Mouse (Mus musculus) left cerebral cortex, adult 2 months (tissue): ENCODE results near the gene Sfxn5. TPM values are rescaled to one million over a fixed set of nuclear protein-coding genes. Genes with fewer than 3 reads are reported as not detected.
A peak's percentile ranks its signal among the peaks of the same experiment; 100 is the strongest.

Experiments used
- DNase-seq, 2 experiments: peaks; one replicate each; pipeline ENCODE4 v3.0.0; 2021 to 2022; ENCODE audit warnings: low spot score in 2 of 2, mixed read lengths in 1 of 2; ENCODE audit errors: extremely low spot score in 1 of 2
- H3K27ac ChIP-seq: fragments of 200-600 bp; 2 replicates; pipeline ENCODE4 v1.8.1; 2022
- H3K4me3 ChIP-seq: fragments of 200-600 bp; 2 replicates; pipeline ENCODE4 v1.8.1; 2022
- CTCF ChIP-seq: fragments of 200-600 bp; IDR thresholded peaks from 2 replicates; pipeline ENCODE4 v1.8.1; 2022; ENCODE audit warnings: antibody characterized with exemption, mild to moderate bottlenecking, moderate library complexity
- intact Hi-C: fragments of 180-260 bp; cut with DNase I; formaldehyde crosslinking; loops from one replicate; pipeline ENCODE4 v1.15.1; 2025
- total RNA-seq, 2 experiments: library from RNA; stranded (reverse); gene quantifications; 2 replicates each; pipeline ENCODE4 v1.2.3; 2021

Sfxn5 gene
- total RNA-seq, 2 experiments from 2014 or later, result 161 to 173 TPM

- Histone ChIP-seq H3K27ac (no peak overlapping the region), H3K4me3 (no peak overlapping the region)
- no peak for DNase-seq
- intact Hi-C loops, result loop anchor here (2.0 to 5.0 kb wide), 2 partner anchors 33 to 67 kb away; no protein-coding TSS in a partner anchor
- no peak for TF ChIP-seq CTCF
Measured at GRCm38 (mm10) chr6:85329666-85330185, 3.5 kb downstream of the Sfxn5 start.

GRCm38 (mm10) chr6:85326564-85326963 lies 6.7 kb downstream of the Sfxn5 start:
- H3K4me3 ChIP-seq, result no peak overlapping the region
- TF ChIP-seq CTCF, result no peak
- no peak for DNase-seq
- H3K27ac ChIP-seq, result no peak overlapping the region
- intact Hi-C loops, result no loop called here

GRCm38 (mm10) chr6:85325109-85325508 lies 8.1 kb downstream of the Sfxn5 start:
- no peak for TF ChIP-seq CTCF
- peak in 1 of 2 experiments; percentile 36 for DNase-seq
- intact Hi-C loops, result no loop called here
- H3K27ac ChIP-seq, result 0 out of 2 replicates have a peak overlapping the region, but pooled peaks have one; percentile 17
- H3K4me3 ChIP-seq, result no peak overlapping the region

- no peak for TF ChIP-seq CTCF
- peak overlapping the region; percentile 67; the same call in 1 of the 2 replicates for H3K27ac ChIP-seq
- intact Hi-C loops, result loop anchor here (1.0 kb wide), 1 partner anchor 17 kb away; no protein-coding TSS in a partner anchor
- peak in 1 of 2 experiments; percentile 66 for DNase-seq
- no peak overlapping the region for H3K4me3 ChIP-seq
Measured at GRCm38 (mm10) chr6:85320445-85320866, 12.8 kb downstream of the Sfxn5 start.

- intact Hi-C loops, result no loop called here
- no peak overlapping the region for H3K27ac ChIP-seq
- no peak for DNase-seq
- no peak; the same call in 1 of the 2 replicates for TF ChIP-seq CTCF
- H3K4me3 ChIP-seq, result no peak overlapping the region
Measured at GRCm38 (mm10) chr6:85316211-85316610, 17.0 kb downstream of the Sfxn5 start.

GRCm38 (mm10) chr6:85314064-85314798 lies 19.0 kb downstream of the Sfxn5 start:
- no peak for DNase-seq
- TF ChIP-seq CTCF, result no peak
- intact Hi-C loops, result no loop called here
- peak overlapping the region; percentile 83 for H3K27ac ChIP-seq
- no peak overlapping the region for H3K4me3 ChIP-seq

GRCm38 (mm10) chr6:85307894-85308293 lies 25.3 kb downstream of the Sfxn5 start:
- Histone ChIP-seq H3K4me3 (no peak overlapping the region), H3K27ac (no peak overlapping the region)
- TF ChIP-seq CTCF, result no peak
- DNase-seq, result no peak
- intact Hi-C loops, result no loop called here

GRCm38 (mm10) chr6:85306375-85306774 lies 26.8 kb downstream of the Sfxn5 start:
- no peak for DNase-seq
- intact Hi-C loops, result no loop called here
- H3K27ac ChIP-seq, result no peak overlapping the region
- no peak overlapping the region for H3K4me3 ChIP-seq
- TF ChIP-seq CTCF, result no peak

- Histone ChIP-seq H3K4me3 (no peak overlapping the region), H3K27ac (no peak overlapping the region)
- no peak for TF ChIP-seq CTCF
- DNase-seq, result no peak
- intact Hi-C loops, result no loop called here
Measured at GRCm38 (mm10) chr6:85305826-85306225, 27.4 kb downstream of the Sfxn5 start.

GRCm38 (mm10) chr6:85304966-85305365 lies 28.3 kb downstream of the Sfxn5 start:
- H3K4me3 ChIP-seq, result no peak overlapping the region
- intact Hi-C loops, result no loop called here
- no peak for TF ChIP-seq CTCF
- H3K27ac ChIP-seq, result no peak overlapping the region
- DNase-seq, result no peak

GRCm38 (mm10) chr6:85302326-85303055 lies 30.7 kb downstream of the Sfxn5 start:
- intact Hi-C loops, result loop anchor here (1.0 kb wide), 1 partner anchor 18 kb away; no protein-coding TSS in a partner anchor
- H3K4me3 ChIP-seq, result no peak overlapping the region
- no peak for TF ChIP-seq CTCF
- H3K27ac ChIP-seq, result peak overlapping the region; percentile 52
- peak in 1 of 2 experiments; percentile 51 for DNase-seq
